ENCODE assay signal across 9 mouse cellular contexts in genomic region chr6:115692963-115693730, GRCm38 (mm10). TPM values are rescaled to one million over a fixed set of nuclear protein-coding genes. Genes with fewer than 3 reads are reported as not detected.
DNase-seq lines count a peak whose midpoint lies in the region; ATAC-seq and TF ChIP-seq lines count a peak whose summit lies in the region.
"Had no signal": no experiment of that assay in that cellular context is flagged by ENCODE, and none has a peak within 500 bp of the region (broad histone marks: within the 10 kb centered on the region; RNA-seq: fewer than 3 reads in every experiment).

No protein-coding gene starts in this region.

- H3K4me2 ChIP-seq in kidney, embryonic 16.5 days (replicated peaks; ENCODE audit: low read depth, low read length), result no peak overlapping the region
- no peak overlapping the region for H3K4me2 ChIP-seq in myocyte (ENCODE audit: low read depth)

- H3K4me1 ChIP-seq in kidney, embryonic 16.5 days (ENCODE audit: insufficient read depth, low read length), result no peaks in the 10 kb centered on the region
- H3K4me1 ChIP-seq in bone marrow, adult 2 months (ENCODE audit: control insufficient read depth, insufficient read depth, low read length), result no peaks in the 10 kb centered on the region

- no peaks in the 10 kb centered on the region for H3K79me2 ChIP-seq in myocyte (ENCODE audit: control insufficient read depth, insufficient read depth)

- TF ChIP-seq POLR2A in bone marrow, adult 2 months (IDR thresholded peaks at IDR 0.05; ENCODE audit: borderline replicate concordance, control insufficient read depth, low read depth, low read length), result no peak
- TF ChIP-seq POLR2A in myocyte (IDR thresholded peaks at IDR 0.05; ENCODE audit: insufficient read length, low read depth), result no peak

- peak; percentile 24; the same call in 1 of the 2 replicates for TF ChIP-seq CTCF in bone marrow, adult 2 months (IDR thresholded peaks at IDR 0.05; ENCODE audit: control insufficient read depth, insufficient read depth, low read length)

- DNase-seq in kidney, postnatal 10 days, result peak; percentile 35
- DNase-seq in ES-CJ7 (ENCODE audit: low read depth, low spot score) (peak; percentile 90), adipocyte (ENCODE audit: low spot score) (no peak)
- no peak for DNase-seq in Muller cell, postnatal 12 days (ENCODE audit: inconsistent ontology term)
- DNase-seq: cerebellum, postnatal 36 days had no signal

- no peak for ATAC-seq in kidney, embryonic 16.5 days (ENCODE audit: low FRiP score, low TSS enrichment)
- ATAC-seq in frontal cortex, adult (ENCODE audit: low TSS enrichment), result no peak

- no peaks in the 10 kb centered on the region for H3K9me3 ChIP-seq in kidney, embryonic 16.5 days (ENCODE audit: low read length)

- H3K4me3 ChIP-seq in kidney, embryonic 16.5 days (ENCODE audit: low read length), result no peak overlapping the region
- H3K4me3 ChIP-seq in bone marrow, adult 2 months (replicated peaks; ENCODE audit: control insufficient read depth, low read depth, low read length), result no peak overlapping the region
- no peak overlapping the region for H3K4me3 ChIP-seq in myocyte

- no peaks in the 10 kb centered on the region for H3K27me3 ChIP-seq in kidney, embryonic 16.5 days (ENCODE audit: insufficient read depth, low read length)
- no peaks in the 10 kb centered on the region for H3K27me3 ChIP-seq in myocyte (ENCODE audit: control insufficient read depth, insufficient read depth, insufficient read length)

- H3K36me3 ChIP-seq in kidney, embryonic 16.5 days (ENCODE audit: insufficient read depth, low read length), result no peaks in the 10 kb centered on the region
- H3K36me3 ChIP-seq in myocyte (ENCODE audit: control insufficient read depth, insufficient read depth), result no peaks in the 10 kb centered on the region

- no peak overlapping the region for H3ac ChIP-seq in myocyte (ENCODE audit: control insufficient read depth, insufficient read length)

- 67% methylated on average over 5 of the region's 5 CpGs for WGBS in kidney, embryonic 16.5 days
- WGBS in bone marrow, adult 2 months, result 41% methylated on average over 5 of the region's 5 CpGs

- no peak overlapping the region for H3K27ac ChIP-seq in kidney, embryonic 16.5 days (ENCODE audit: low read length)
- no peak overlapping the region for H3K27ac ChIP-seq in bone marrow, adult 2 months (ENCODE audit: control insufficient read depth, insufficient read depth, low read depth, low read length, poor library complexity)

- H3K9ac ChIP-seq in kidney, embryonic 16.5 days (replicated peaks; ENCODE audit: low read length), result no peak overlapping the region

TF ChIP-seq in myocyte, 11 proteins besides CTCF, POLR2A, EP300 and RAD21:
- TF ChIP-seq TCF12 (IDR thresholded peaks at IDR 0.05; ENCODE audit: insufficient read depth, poor library complexity, severe bottlenecking) (no peak), CEBPB (IDR thresholded peaks at IDR 0.05; ENCODE audit: insufficient read depth, poor library complexity, severe bottlenecking) (0 out of 2 replicates have a peak, but pooled peaks have one; percentile 9)

RNA-seq across cellular contexts. Expression of gene Raf1, which starts 16.7 kb away (rescaled TPM):
- polyA plus RNA-seq in kidney, embryonic 16.5 days (2015; fragmentation: Nextera tagmentation; extraction: Ambion mirVana), result 91.0 and 95.7 TPM in 2 replicates
- polyA plus RNA-seq in bone marrow, adult 2 months (2011; ENCODE audit: insufficient read depth, insufficient read length, low replicate concordance, missing spikeins), result 55.8 and 65.4 TPM in 2 replicates
- polyA plus RNA-seq in myocyte (2012; fragmentation: generic; extraction: Trizol), result 81.2 TPM

Comparison
In these comparisons a context has a peak if more than half of its experiments do, and no peak if none do; other contexts are left out.
1. DNase-seq: peak in kidney, postnatal 10 days (single experiment) and ES-CJ7 (single experiment); none in Muller cell, postnatal 12 days (single experiment) and adipocyte (single experiment).